Mouse (Mus musculus): ENCODE measurements around the gene Ddx19a. TPM values are rescaled to one million over a fixed set of nuclear protein-coding genes. Genes with fewer than 3 reads are reported as not detected.
"Not testable (repeated sequence)": the region's sequence is repeated elsewhere in the genome, so short reads cannot be mapped to it uniquely, and the experiment has no call there.

Ddx19a gene
- polyA plus RNA-seq, 1 experiment = 21.4 TPM

DNA sequence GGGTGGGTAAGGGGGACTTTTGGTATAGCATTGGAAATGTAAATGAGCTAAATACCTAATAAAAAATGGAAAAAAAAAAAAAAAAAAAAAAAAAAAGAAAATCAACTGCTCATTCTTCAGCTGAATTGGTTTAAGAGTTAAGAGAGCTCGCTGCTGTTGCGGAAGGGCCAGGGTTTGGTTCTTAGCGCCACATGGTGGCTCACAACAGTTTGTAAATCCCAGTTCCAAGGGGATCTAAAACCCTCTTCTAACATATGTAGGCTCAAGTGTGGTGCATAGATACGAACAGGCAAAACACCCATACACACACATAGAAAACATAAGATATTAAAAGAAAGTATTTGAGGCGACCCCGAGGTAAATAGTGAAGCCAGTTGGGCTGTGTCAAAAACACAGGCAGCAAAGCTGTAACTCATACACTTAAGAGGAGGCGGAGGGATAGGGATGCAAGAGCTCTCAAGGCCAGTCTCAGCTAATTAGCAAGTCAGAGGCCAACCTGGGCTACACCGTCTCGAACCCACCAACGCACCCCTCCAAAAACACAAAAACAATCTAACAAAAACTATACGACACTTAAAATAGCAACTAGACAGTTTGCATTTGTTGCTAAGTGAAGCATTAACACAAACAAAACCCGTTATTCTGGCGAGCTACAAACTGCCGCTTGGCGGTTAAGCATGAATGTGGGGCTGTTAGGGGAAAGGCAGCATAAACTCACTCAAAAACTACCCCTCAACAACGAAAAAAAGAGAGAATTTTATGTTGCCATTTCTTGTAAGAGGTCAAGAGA lies 764 bp downstream of the Ddx19a start:
- H3K4me1 ChIP-seq (ENCODE audit: control insufficient read depth, insufficient read depth, insufficient read length, low read length) = peaks cover 5% of the 10 kb centered on the region
- peak overlapping the region; percentile 79 for H3K27ac ChIP-seq (replicated peaks; ENCODE audit: low read depth, low read length)
- H3K4me3 ChIP-seq (ENCODE audit: insufficient read depth, low read depth, low read length) = peak overlapping the region; percentile 99

DNA sequence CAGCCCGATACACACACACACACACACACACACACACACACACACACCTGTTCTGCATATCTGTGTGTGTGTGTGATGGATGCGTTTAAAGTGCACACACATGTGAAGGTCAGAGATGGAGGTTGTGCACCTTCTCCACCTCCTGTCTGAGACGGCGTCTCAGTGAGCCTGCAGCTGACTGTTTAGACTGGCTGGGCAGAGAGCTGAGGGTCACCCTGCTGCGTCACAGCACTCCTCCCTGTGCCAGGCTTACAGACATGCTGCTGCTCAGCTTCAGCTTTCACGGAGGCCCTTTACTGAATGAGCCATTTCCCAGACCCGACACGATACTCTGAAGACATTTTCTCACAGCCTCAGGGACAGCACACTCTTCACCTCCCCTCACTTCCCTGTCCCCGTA lies 7.6 kb downstream of the Ddx19a start:
- no peaks in the 10 kb centered on the region for H3K4me1 ChIP-seq (ENCODE audit: control insufficient read depth, insufficient read depth, insufficient read length, low read length)
- no peak overlapping the region for H3K27ac ChIP-seq (replicated peaks; ENCODE audit: low read depth, low read length)
- H3K4me3 ChIP-seq (ENCODE audit: insufficient read depth, low read depth, low read length) = no peak overlapping the region

DNA sequence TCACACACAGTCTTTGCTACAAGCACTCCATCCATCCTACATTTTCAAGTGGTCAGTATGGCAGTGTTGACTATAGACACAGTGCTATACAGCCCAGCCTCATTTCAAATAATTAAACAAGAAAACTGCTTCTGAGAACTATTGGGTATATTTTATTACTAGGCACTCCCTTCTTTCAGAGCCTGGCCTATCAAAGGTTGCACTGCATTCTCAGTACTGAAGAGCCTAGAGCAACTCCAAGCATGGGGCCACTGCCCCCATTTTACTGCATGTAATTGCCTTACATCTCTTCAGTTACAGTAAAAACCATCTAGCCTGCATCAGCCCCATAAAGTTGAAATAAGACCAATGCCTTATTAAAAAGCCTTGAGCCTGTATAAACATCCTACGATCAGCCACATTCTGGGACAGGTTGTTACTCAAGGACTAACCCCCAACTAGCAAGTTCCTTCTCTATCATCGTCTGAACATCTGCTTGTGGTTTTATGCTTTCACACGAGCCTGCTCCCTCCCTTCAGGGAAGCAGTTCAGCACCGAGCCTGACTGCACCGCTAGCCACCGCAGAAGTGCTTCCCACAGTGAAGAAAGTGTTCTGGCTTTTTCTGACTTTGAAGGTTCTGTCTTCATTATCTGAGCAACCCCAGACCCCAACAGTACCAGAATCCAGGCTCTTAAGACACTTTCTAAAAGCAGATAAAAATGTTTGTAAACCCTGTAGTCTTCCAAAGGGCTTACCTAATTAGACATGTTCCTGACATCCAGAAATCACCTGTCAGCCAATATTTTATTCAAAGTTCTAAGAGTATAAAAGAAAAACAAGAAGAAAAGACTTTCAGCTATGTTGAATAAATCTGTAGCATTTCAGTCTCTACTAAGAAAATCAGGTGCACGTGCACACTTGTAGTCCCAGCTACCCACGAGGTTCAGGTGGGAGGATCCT lies 9.5 kb downstream of the Ddx19a start:
- Histone ChIP-seq H3K4me3 (ENCODE audit: insufficient read depth, low read depth, low read length) (no peak overlapping the region), H3K4me1 (ENCODE audit: control insufficient read depth, insufficient read depth, insufficient read length, low read length) (no peaks in the 10 kb centered on the region), H3K27ac (replicated peaks; ENCODE audit: low read depth, low read length) (no peak overlapping the region)

DNA sequence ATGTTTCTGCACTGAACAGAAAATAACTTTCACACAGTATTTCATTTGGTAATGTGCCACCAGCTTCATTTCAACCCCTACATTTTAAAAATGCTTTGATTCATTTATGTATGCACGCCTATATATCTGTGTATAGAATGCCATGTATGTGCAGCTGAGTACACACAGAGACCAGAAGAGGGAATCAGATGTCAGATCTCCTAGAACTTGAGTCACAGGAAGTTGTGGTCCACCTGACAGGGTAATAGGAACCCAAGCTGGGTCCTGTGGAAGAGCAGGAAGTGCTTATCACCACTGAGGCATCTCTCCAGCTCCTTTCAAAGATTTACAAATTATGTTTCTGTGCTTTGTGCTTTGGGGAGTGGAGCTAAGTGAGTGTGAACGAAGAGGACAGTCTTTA lies 16.3 kb downstream of the Ddx19a start:
- Histone ChIP-seq H3K4me1 (ENCODE audit: control insufficient read depth, insufficient read depth, insufficient read length, low read length) (no peaks in the 10 kb centered on the region), H3K4me3 (ENCODE audit: insufficient read depth, low read depth, low read length) (no peak overlapping the region), H3K27ac (replicated peaks; ENCODE audit: low read depth, low read length) (no peak overlapping the region)

DNA sequence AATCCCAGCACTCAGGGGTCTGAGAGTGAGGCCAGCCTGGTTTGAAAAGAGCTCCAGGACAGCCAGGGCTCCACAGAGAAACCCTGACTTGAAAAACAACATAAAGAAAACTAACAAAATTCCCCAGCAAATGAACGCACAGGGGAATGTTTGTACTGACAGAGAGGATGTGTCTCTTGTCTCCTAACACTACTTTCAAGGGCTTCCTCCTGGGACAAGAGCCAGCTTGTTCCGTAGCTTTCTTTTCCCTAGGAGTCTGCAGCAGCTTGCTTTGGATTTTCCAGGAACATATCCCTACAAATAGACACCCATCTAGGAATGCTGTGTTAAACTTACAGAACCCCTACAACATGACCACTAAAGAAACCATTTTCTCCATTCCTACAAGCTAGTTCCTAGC lies 19.6 kb downstream of the Ddx19a start:
- not testable (repeated sequence) for H3K4me1 ChIP-seq (ENCODE audit: control insufficient read depth, insufficient read depth, insufficient read length, low read length); H3K27ac ChIP-seq (replicated peaks; ENCODE audit: low read depth, low read length); H3K4me3 ChIP-seq (ENCODE audit: insufficient read depth, low read depth, low read length)

DNA sequence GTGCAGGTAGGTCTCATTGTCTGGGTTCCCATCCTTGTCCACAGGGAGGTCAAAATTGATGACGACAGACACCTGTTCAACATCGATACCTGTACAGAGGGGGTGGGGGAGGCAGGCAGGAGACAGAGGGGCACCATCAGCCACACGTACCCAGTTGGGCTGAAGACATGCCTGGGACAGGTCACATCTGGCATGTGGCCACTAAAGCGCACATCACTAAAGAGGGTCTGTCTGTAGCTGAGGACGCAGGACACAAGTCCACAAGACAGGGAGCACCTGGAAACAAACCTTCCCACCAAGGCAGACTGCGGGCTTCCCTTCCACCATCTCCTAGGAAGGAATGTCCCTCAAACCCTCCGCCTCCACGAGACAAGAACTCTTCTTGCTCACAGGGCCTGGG lies 21.1 kb downstream of the Ddx19a start:
- not testable (repeated sequence) for H3K4me1 ChIP-seq (ENCODE audit: control insufficient read depth, insufficient read depth, insufficient read length, low read length); H3K27ac ChIP-seq (replicated peaks; ENCODE audit: low read depth, low read length); H3K4me3 ChIP-seq (ENCODE audit: insufficient read depth, low read depth, low read length)

DNA sequence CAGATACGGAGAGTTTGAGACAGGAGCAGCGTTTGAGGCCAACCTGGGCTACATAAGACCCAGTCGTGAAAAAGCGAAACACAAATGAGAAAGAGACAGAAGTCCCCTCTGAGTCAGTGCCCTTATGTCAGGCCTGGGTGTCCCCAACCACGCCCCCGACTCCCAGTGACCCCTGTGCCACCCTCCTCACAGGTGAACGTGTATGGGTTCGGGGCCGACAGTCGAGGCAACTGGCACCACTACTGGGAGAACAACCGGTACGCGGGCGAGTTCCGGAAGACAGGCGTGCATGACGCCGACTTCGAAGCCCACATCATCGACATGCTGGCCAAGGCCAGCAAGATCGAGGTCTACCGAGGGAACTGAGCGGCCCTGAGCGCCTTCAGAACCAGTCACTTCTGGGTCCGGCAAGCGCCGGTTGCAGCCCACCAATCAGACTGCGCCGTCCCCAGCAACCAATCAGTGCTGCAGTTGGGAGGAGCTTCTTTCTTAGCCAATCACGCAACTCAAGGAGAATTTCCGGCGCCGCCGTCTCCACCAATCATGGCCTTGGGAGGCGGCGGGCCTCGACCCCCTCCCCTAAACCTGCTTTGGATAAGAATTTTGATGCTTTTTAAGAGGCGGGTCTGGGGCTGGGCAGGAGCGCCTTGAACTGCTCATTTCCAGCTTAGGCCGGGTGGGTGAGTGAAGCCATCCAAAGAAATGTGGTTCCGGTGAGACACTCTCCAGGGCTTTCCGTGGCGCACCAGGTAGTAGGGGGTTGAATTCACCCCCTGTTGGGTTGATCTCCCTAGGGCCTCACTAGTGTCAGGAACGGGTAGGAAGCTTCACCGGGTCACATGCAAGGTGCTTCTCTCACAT lies 27.5 kb downstream of the Ddx19a start:
- Histone ChIP-seq H3K27ac (replicated peaks; ENCODE audit: low read depth, low read length) (0 out of 2 replicates have a peak overlapping the region, but pooled peaks have one; percentile 3), H3K4me1 (ENCODE audit: control insufficient read depth, insufficient read depth, insufficient read length, low read length) (peaks cover 9% of the 10 kb centered on the region; the same call in 1 of the 2 replicates), H3K4me3 (ENCODE audit: insufficient read depth, low read depth, low read length) (peak overlapping the region; percentile 70)

DNA sequence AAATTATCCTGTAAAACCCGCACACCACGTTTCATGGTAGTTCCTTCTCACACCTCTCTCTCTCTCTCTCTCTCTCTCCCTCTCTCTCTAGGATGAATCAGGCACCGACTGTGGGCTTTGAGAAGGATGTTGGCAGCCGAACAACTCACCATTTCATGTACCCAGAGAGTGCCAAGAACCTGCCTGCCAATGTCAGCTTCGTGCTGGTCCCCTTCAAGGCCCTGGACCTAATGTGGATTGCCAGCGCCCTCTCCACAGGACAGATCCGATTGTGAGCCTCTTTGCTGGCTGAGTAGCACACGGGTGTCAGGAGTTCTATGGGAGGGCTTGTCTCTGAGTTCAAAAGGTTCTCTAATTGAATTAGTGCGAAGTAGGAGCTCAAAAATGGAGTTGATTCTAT lies 30.3 kb downstream of the Ddx19a start:
- Histone ChIP-seq H3K27ac (replicated peaks; ENCODE audit: low read depth, low read length) (no peak overlapping the region), H3K4me1 (ENCODE audit: control insufficient read depth, insufficient read depth, insufficient read length, low read length) (peaks cover 9% of the 10 kb centered on the region; the same call in 1 of the 2 replicates), H3K4me3 (ENCODE audit: insufficient read depth, low read depth, low read length) (no peak overlapping the region)

DNA sequence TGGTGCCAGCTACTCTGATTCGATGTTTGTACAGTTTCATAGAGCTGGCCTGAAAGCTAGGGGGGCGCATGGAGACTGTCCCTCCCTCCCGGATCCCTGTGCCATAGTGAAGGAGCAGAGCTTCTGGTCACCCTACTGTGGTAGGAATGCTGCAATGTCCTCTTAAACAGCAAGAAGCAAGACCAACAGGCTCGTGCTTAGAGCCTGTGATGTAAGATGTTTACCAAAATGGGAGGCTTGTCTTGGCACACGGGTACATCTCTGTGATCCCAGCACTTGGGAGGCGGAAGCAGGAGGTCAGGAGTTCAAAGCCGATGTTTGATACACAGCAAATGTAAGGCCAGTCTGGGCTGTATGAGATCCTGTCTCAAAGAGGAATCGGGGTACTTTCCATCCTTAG lies 31.0 kb downstream of the Ddx19a start:
- H3K4me3 ChIP-seq (ENCODE audit: insufficient read depth, low read depth, low read length) = no peak overlapping the region
- 0 out of 2 replicates have a peak overlapping the region, but pooled peaks have one; percentile 49 for H3K27ac ChIP-seq (replicated peaks; ENCODE audit: low read depth, low read length)
- peaks cover 9% of the 10 kb centered on the region; the same call in 1 of the 2 replicates for H3K4me1 ChIP-seq (ENCODE audit: control insufficient read depth, insufficient read depth, insufficient read length, low read length)

DNA sequence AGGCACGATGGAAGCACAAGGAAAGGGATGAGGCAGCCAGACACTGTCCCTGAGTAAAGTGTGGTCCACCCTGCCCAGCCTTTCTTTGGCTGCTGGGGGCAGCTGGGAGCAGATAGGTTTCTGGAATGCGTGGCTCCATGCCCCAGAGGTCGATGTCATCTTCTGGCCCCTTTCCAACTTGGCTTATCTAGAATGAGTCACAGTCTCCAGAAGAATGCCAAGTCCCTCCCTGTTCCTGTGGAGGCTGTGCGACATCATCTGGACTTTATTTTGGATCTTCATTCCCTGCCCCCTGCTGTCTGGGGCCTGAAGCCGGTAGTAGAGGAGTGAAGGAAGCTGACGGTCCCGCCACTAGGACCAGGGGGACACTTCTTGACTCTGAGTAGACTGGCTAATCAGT lies 32.0 kb downstream of the Ddx19a start:
- Histone ChIP-seq H3K4me3 (ENCODE audit: insufficient read depth, low read depth, low read length) (no peak overlapping the region), H3K27ac (replicated peaks; ENCODE audit: low read depth, low read length) (peak overlapping the region; percentile 49), H3K4me1 (ENCODE audit: control insufficient read depth, insufficient read depth, insufficient read length, low read length) (peaks cover 9% of the 10 kb centered on the region; the same call in 1 of the 2 replicates)

DNA sequence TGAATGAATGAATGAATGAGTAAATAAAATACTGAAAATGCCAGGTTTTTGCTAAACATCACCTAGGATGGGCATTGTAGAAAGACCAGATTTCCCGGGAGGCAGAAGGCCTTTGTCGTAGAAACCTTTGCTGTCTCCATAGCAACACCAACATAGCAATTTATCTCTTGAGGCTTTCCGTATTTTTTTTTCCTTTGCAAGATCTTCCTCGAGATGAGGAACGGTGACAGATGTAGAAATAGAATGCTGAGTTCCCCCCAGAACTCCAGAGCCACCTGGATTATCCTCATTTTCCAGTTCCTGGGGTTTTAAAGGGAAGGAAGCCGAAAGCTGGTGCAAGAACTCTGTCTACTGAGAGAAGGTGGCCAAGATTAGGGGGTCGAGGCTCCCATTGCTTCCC lies 32.9 kb downstream of the Ddx19a start:
- no peak overlapping the region for H3K27ac ChIP-seq (replicated peaks; ENCODE audit: low read depth, low read length)

DNA sequence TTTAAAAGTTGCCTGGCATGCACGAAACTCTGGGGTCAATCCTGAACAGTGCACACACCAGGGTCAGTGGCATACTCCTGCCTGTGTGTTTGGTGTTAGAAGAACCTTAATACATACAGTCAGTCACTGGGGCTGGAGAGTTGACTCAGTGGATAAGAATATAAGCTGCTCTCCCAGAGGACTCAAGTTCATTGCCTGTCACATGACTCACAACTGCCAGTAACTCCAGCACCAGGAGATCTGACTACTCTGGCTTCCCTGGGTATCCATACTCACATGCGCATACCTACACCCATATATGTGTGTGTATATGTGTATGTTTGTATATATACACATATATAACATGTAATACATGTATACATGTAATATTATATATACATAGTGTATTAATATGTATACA lies 34.5 kb downstream of the Ddx19a start:
- Histone ChIP-seq H3K4me3 (ENCODE audit: insufficient read depth, low read depth, low read length) (no peak overlapping the region), H3K4me1 (ENCODE audit: control insufficient read depth, insufficient read depth, insufficient read length, low read length) (peaks cover 9% of the 10 kb centered on the region; the same call in 1 of the 2 replicates), H3K27ac (replicated peaks; ENCODE audit: low read depth, low read length) (no peak overlapping the region)

More for the DNA sequence above, 32.9 kb downstream of the Ddx19a start:
- H3K4me1 ChIP-seq (ENCODE audit: control insufficient read depth, insufficient read depth, insufficient read length, low read length) = peaks cover 9% of the 10 kb centered on the region; the same call in 1 of the 2 replicates
- no peak overlapping the region for H3K4me3 ChIP-seq (ENCODE audit: insufficient read depth, low read depth, low read length)

DNA sequence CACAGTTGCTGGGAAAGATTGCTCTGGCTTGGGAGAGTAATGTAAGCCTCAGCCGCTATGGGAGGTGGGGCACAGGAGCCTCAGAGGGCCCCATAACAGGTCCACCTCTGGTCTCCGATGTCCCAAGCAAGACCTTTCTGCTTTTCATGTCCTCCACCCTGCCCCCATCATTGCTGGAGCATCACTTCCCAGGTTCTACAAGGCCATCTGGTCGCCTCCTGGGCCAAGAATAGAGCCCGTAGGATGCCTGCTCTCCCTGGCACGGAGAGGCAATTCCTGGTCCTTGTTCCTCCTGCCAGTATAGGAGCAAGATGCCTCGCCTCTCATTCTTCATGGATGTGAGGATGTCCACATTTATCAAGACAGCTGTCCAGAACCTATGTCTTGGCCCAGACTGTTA lies 37.7 kb downstream of the Ddx19a start:
- H3K4me1 ChIP-seq (ENCODE audit: control insufficient read depth, insufficient read depth, insufficient read length, low read length) = no peaks in the 10 kb centered on the region
- H3K27ac ChIP-seq (replicated peaks; ENCODE audit: low read depth, low read length) = no peak overlapping the region
- H3K4me3 ChIP-seq (ENCODE audit: insufficient read depth, low read depth, low read length) = no peak overlapping the region

DNA sequence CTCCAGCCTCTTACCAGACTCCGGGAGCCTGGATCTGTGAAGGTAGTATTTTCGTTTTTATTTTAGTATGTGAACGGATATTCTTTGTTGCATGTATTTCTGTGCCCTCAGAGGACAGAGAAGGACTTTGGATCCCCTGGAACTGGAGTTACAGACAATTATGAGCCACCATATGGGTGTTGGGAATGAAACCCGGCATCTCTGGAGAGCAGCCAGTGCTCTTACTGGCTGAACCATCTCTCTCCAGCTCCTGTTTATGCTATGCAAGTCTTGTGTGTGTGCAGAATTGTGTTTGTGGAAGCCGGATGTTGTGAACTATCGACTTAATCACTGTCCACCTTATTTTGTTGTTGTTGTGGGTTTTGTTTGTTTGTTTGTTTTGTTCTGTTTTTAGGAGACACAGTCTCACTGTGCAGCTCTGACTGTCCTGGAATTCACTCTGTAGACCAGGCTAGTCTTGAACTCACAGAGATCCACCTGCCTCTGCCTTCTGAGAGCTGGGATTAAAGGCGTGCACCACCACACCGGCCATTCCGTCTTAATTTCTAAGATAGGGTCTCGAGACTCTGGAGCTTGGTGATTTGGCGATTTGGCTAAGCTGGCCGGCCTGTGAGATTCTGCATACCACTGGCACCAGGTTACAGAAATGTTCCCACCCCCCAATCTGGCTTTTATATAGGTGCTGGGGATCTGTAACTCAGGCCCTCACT lies 38.4 kb downstream of the Ddx19a start:
- Histone ChIP-seq H3K27ac (replicated peaks; ENCODE audit: low read depth, low read length) (no peak overlapping the region), H3K4me1 (ENCODE audit: control insufficient read depth, insufficient read depth, insufficient read length, low read length) (no peaks in the 10 kb centered on the region), H3K4me3 (ENCODE audit: insufficient read depth, low read depth, low read length) (no peak overlapping the region)
